Mouse (Mus musculus): ENCODE data around the gene Gm10428.

DNA sequence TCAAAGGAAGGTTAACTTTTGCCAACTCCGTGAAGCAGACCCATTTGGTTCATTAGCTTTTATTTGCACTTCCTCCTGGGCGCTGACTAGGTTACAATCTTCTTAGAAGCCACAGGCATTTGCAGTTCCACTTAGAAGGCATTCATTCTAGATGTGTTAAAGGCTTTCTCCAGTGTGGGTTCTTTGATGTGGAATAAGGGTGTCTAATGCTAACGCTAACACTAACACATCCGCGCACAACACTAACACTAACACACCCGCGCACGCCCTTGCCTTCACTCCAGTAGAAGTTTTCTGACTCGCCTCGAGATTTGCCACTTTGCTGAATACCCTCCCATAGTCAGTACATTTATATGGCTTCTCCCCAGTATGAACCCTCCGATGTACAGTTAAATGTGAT, 709 bp upstream of the Gm10428 start:
- TF ChIP-seq EP300 (IDR thresholded peaks at IDR 0.05; ENCODE audit: low read depth) (no peak), CTCF (IDR thresholded peaks at IDR 0.05; ENCODE audit: low read depth) (no peak)
